Mouse (Mus musculus) megakaryocyte, embryonic 14.5 days (primary cell): ENCODE data around the gene Cpt1a.

Source experiments
- FLI1 ChIP-seq: IDR thresholded peaks from 2 replicates; pipeline ENCODE4 v1.6.1; 2012; ENCODE audit warnings: low read length, inconsistent platforms, mixed read lengths
- GATA1 ChIP-seq: IDR thresholded peaks from 3 replicates; pipeline ENCODE4 v1.6.1; 2012; ENCODE audit warnings: mixed read lengths, low read length, inconsistent platforms, borderline replicate concordance

DNA sequence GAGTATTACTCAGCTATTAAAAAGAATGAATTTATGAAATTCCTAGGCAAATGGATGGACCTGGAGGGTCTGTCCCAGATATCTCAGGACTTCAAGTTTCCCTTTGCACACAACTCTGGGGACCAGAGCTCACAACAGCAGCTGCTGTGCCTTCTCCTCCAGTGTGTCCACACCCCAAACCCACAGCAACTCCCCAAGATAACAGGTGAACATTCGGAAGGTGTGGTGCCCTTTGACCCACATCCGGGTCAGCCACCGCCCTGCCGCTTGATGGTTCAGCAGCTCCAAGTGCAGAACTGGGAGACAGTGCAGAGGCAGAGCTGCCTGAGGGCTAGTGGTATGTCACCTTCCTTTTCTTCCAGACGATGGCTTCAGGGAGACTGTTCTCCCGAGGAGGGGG is 26.9 kb upstream of the Cpt1a start:
- TF ChIP-seq GATA1 (no peak), FLI1 (no peak)
